Mouse (Mus musculus) regulatory T cell (primary cell): ENCODE data around the gene Adamts2.

ENCODE experiments used
- in situ Hi-C: fragments of 300-600 bp; cut with MboI, MseI; formaldehyde crosslinking; loops from one replicate; pipeline ENCODE4 v1.15.1; 2025; ENCODE audit warnings: high pct_unique_total_duplicates

Adamts2 gene

DNA sequence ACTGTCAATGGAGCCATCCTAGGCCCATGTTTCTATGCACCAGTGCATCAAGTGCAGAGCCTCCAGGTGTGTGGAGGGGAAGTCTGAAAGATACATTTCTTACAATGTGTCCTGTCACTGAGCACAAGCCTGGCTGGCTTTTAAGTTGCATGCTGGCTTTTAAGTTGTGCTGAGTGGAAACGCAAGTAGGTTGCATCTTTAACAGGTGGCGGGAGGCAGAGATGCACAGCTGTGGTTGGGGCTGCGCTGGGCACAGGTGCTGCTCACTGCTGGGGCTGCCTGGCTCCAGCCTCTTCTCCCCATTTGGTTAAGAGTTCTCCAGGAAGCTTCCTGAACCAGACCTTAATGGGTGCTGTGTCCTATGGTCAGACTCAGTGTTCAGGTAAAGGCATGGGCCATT, 21.9 kb downstream of the Adamts2 start:
- in situ Hi-C loops: no loop called here

DNA sequence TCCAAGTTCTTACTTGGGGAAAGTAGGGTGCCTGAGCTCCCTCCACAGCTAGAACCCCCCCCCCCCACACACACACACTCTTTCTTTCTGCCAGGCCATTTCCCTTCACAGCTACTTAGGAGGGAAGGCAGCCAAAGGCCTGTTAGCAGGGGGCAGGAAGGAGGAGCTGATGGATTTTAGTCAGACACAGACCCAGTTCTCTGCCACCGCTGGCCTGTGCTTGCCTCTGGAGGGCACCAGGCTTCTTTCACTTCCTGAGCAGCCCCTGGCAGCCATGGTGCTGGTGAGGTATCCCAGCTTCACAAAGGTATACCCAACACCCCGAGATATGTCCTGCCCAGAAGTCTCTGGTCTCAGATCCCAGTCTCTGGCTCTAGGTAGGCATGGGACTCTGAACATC, 22.4 kb downstream of the Adamts2 start:
- in situ Hi-C loops: no loop called here

DNA sequence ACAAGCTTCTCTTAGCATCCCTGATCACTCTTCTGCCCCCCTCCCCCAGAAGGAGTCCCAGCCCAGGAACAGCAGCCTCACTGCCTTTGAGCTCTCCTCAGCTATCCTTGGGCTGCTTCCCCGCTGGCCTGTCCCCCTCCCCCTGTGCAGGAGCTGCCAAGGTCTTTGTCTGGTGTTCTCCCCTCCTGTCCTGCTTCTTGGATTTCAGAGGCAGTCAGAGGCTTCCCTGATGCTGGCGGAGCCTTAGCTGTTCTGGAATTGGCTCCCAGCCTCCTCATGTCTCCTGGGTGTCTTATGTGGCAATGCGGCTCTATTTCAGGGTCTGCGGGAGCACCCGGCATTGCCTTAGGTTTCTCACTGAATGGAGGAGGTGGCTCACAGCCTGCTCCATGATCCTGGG, 22.8 kb downstream of the Adamts2 start:
- in situ Hi-C loops: no loop called here

DNA sequence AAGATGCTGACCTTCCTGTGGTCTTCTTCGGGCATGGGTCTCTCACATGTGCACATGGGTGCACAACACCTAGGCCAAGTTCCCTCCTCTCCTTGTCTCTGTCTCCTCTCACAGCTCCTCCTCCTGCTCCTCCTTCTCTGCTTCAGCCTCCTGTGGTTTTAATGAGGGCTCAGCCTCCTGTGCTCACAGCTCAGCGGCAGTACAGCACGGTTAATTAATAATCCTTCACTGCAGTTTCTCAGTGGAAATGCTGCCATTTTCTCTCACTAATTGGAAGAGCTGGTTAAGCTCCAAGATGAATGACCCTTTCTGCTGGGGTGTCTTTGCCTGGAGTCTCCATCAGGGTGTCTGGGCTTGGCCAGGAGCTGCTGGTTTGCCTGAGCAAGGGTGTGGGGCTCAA, 27.0 kb downstream of the Adamts2 start:
- in situ Hi-C loops: no loop called here

DNA sequence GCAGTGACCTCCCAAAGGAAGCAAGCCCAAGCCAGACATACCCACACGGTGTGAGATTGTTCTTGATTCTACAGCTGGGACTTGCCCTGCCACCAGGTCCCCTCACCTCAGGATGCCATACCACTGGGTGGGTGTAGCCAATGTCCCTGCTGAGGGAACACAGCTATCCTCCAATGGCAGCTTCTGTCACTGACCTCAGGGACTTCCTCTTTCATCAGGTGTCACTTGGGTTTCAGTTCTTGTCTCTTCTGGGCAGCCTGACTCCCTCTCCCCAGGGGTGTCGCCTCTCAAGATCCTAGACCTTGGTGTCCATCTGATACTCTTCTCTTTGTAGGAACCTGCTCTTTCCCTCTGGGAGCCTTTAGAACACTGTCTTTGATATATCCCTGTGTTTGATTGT, 28.6 kb downstream of the Adamts2 start:
- in situ Hi-C loops: no loop called here

DNA sequence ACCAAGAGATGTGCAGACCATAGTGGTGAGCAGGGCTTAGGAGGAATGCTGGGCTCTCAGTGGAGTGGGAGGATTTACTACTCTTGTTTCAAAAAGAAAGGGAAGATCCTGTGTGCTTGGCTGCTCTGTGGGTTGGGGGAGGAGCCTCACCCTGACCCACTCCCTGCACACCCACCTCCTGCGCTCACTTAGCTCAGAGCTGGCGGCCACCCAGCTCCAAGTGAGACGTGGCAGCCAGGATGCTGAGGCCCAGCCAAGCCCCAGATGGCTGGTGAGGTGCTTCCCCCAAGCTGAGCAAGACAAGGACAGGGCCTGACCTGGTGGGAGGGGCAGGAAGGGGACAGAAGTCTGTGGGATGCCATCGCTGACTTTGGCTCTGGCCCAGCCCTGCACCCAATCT, 30.4 kb downstream of the Adamts2 start:
- in situ Hi-C loops: no loop called here

DNA sequence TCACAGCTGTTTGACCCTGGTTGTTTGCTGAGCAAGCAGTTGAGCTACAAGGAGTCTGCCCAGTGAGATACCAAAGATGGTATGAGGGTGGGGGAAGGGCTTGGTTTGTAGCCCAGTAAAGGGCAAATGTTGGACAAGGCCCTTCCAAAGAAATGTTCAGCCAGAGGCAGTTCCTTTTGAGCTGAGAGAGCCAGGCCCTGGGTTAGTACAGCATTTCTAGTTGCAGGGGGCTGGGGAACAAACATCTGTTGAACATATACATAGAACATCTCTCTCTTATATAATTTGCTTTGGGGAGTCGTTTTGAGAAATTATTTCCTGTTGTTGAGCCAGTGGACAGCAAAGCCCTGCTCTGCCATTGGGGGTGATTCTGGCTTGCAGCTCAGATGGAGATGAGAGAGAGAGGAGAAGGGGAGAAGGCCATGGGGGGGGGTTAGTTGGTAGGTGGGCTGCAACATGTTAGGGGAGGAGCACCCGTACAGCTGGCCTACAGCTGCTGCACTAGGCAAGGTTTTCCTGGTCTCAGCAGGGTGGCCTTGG, 33.2 kb downstream of the Adamts2 start:
- in situ Hi-C loops: no loop called here

DNA sequence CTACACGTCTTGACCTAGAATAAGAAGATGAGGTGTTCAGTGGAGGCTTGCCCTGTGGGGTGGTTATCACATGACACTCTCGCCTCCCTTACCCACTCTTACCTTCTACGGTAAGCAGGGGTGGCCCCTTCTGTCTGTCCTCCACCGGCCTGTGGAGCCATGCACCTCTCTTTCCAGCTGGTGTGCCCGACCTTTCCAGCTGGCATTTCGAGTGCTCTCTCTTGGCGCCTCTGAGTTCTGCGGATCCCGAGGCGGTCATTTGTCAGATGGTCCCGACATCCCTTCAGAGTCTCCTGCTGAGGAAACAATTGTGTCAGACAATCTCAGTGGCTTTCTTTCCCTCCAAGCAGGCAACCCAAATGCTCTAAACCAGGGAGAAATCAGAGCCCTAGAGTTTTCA, 35.1 kb downstream of the Adamts2 start:
- in situ Hi-C loops: no loop called here

DNA sequence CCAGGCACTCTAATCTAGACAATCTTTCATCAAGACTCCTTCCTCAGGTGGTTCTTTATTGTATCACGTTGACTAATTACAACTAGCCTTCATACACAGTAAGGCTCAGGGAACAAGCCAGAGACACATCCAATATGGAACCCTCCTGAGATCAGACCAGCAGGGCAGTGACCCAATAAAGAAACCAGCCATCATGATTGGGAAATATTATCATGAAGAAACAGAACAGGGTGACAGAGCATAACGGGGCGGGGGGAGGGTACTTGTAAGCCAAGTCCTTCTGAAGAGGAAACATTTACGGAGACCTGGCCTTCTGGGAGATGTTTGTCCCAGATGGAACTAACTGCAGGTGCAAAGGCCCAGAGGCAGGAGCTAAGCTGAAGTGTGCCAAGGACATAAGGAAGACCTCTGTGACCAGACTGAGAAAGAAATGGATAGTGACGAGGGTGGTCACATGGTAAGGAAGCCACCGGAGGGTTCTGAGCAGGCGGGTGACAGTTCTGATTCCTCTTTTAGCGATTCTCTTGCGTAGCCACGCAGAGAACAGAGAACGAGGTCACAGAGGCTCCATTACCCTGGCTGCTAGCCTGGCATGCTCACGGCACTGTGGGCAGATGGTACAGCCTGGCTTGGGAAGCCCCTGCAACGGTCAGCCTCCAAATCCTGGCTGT, 36.4 kb downstream of the Adamts2 start:
- in situ Hi-C loops: no loop called here

DNA sequence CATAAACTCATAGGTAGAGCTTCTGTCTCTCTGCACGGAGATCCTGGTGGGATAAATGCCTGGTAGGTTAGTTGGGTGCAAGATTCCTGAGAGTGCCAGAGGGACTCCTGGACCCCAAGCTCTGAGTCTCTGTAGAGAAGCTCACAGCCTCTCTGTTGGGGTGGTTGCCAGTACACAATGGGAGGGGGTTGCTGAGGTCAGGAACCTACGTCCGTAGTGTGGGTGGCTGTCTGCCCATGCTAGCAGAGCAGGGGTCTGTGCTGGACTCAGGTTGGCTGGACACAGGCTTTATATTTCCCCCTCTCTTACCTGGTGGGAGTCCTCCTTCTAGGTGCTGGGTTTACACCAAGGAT, 37.0 kb downstream of the Adamts2 start:
- in situ Hi-C loops: no loop called here

DNA sequence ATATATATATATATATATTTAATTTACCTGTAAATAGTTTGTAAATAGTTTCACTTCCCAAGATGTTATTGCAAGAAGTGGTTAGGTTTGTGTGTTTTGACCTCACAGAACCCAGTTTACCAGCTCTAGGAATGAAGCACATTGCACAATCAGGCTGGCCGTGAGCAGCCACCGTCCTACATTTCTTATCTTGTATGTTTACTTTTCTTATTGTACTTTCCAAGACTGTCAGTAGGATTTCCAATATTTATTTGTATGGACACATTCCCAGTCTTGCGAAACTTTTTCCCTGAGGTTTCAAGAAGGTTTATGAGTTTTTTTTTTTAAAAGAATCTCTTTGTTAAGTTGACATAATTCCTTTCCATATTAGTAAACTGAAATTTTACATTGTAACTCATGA, 40.7 kb downstream of the Adamts2 start:
- in situ Hi-C loops: no loop called here

DNA sequence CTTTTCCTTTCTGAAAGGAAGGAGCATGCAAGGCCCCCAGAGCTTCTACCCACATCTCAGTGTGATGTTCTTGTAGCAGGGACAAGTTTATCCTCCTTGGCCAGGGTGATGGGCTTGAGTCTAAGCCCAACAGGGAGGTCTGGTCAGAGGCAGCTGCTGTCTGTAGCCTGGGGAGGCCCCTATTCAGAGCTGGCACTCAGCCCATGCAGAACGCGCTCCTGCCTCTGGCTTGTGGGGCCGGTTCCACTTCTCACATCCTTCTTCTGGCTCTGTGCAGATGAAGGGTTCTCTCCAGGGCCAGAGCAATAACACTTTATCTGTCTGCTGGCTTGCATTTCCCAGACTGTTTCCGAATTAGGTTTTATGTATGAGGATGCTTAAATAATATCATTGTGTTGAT, 44.3 kb downstream of the Adamts2 start:
- in situ Hi-C loops: no loop called here

DNA sequence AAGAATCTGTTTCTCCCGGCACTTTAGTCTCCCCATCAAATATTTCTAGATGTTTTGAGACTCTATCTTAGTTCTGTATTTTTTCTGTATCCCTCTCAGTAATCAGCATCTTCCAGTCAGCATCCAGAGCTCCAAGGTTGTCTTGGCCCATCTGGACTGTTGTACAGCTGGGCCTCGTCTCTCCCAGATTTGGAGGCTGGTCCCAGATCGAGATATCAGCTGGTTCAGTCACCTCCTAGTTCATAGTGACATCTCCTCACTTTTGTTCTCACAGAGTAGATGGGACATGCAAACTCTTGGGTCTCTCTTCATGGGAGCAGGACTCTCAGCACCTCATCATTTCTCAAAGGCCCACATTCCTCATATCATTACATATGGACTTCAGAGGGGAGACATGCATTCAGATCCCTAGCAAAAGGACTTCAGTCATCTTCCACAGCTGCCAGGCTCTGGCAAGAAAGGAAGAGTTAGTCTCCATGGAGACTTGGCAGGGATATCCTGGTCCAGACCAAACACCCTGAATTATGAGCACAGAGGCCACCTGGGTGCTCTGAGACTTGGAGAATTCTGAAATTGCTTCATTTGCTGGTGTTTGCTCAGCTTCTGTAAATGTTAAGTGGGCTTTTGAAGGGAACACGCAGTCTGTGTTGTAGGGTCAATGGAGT, 46.4 kb downstream of the Adamts2 start:
- in situ Hi-C loops: no loop called here

DNA sequence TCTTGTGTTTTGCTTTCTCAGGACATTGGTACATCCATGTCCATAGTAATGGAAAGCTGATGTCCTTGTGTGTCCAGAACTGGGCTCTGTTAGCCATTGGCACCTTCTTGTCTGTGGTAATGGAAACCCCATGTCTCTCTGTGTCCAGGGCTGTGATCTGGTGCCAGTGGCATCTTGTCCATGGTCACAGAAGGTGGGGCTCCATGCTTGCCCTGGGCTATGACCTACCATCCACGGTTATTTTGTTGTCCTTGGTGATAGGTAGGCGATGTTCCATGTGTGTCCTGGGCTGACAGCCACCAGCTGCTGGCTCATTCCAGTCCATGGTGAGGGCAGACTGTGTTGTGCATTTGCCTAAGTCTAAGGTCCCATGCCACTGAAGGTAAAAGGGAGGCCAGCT, 48.2 kb downstream of the Adamts2 start:
- in situ Hi-C loops: no loop called here

DNA sequence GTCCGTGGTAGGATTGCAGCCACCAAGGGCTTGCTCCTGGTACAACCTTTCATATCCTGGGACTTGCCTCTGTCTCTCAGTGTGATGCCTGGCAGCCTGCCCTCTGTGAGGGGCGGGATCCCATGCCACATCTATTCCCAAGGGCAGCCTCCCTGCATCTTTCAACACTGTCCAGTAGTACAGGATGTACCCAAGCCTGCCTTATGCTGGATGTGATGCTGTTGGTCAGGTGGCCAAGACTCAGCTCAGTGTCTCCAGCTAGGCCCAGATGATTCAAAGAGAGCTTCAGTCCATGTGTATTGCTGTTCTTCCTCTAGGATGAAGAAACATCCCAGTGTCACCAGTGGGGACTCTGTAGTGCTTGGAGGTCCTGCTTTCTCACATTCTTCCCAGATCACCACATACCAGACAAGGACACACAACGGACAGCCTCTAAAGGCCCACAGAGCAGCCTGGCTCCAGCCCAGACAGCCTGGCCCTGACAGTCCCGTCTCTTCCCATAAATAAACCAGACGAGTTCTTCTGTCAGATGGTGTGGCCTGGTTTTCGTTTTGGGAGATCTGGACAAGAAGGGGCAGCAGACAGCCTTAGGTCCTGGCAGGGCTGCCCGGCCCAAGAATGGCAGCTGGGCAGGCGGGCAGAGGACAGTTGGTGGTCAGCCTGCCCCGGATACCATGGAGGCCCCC, 52.0 kb downstream of the Adamts2 start:
- in situ Hi-C loops: no loop called here

DNA sequence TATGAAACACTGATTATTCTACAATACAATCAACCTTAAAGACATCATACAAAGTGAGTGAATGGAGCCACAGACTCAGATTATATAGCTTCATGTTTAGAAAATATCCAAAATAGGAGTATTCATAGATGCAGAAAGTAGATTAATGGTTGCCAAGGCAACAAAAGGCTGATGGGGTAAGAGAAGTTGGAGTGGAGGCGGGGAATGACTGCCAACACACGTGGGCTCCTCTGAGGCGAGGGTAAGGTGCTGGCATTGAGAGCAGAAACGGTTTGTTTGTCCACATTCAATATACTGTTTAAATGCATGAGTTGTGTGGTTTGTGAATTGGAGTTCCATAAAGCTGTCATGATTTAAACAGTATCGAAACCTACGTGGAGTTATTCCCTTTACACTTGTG, 56.9 kb downstream of the Adamts2 start:
- in situ Hi-C loops: no loop called here

DNA sequence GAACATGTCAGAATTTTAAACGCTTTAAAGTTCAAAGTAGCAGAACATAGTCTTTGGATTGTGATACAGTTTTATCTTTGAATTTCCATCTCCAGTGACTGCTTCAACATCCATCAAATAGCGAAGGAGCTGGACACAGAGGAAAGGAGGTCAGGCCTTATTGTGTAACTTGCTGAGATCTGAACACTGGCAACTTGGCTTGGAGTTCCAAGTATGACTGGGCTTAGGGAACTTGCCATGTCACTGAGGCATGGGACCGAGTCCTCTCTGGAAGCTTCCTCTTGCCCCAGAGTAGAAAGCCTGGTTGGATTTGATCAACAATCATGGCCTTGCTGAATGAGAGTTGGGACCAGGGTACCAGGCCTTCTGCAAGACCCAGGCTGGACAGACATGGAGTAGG, 60.3 kb downstream of the Adamts2 start:
- in situ Hi-C loops: no loop called here

DNA sequence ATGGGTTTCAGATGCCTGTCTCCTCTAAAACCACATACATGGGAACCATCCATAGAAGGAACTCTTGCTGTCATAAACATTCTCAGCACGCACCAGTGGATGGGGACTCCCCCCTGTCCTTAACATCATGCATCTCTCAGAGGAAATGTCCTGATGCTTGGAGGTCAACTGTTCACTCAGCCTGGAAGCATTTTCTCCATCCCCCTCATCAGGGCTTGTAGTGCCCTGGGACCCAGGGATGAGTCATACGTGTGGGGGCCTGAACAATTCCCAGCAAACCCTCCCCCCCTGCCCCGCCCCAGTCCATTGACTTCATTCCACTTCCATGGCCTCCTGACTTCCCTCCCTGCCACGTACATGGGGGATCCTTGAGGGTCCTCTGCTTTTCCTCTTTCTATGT, 62.9 kb downstream of the Adamts2 start:
- in situ Hi-C loops: no loop called here

DNA sequence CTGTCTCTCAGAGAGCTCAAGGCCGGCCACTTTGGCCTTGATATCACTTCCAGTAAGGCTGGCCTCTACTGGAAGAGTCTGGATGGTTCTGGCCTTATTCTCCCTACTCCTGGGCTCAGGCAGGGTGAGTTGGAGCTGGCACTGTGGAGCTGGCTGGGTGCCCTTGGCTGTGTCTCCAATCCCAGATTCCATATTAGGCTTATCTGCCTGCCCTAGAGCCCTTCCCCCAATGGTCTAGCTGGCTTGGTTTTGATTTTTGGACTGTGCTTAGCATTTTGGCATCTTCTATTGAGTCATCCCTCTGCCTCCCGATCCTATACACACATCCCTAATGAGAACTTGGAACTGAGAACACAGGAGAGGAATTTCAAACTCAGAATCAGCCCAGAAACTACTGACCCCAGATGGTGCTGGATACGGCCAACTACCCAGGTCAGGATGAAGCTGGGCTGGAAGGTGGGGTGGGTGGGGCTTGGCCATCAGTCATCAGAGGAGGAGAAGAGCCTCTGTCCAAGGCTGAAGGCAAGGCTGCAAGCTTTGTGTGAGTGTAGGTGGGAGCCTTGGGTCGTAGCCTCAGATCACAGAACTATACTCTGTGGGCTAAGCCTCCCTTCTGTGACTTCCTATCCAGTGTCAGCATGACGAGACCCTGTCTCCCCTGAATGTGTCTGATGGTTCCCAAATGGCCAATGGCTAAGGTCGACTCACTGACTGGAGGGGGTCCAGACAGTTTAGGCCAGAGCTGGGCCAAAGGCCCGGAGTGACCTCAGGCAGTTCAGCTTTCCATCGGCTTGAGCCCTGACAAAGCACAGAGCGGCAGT, 67.9 kb downstream of the Adamts2 start:
- in situ Hi-C loops: no loop called here

DNA sequence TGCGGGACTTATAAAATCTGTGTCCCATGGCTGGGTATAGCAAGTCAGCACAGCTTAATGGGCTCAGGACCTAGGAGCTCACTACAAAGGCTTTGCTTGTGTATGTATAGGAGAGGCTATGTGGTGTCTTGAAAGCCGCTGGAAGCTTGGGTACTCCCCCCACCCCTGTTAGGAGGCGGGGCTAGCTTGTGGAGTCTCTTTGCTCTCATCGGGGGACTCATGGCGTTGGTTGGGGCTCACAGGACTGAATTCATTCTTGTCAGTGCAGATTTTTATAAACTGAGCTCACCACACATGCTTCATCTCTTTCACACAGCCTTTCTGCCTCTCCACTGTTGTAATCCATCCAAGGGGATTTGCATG, 68.5 kb downstream of the Adamts2 start:
- in situ Hi-C loops: no loop called here

DNA sequence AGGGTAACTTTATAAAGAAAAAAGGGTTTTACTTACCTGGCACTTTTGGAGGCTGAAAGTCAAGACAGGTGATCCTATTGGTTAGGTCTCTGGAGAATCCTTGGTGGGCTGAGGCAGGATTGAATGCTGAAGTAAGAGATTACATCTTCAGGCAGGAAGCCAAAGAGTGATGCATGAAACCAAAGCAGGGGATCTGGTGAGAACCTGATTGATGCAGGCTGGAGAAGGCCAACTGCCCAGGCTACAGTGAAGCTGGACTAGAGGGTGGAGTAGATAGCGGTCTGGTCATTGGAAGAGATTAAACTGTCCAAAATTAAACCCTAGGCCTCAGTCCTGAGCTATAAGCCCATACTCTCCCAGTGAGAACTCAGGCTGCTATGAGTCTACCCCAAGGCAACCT, 69.0 kb downstream of the Adamts2 start:
- in situ Hi-C loops: no loop called here

DNA sequence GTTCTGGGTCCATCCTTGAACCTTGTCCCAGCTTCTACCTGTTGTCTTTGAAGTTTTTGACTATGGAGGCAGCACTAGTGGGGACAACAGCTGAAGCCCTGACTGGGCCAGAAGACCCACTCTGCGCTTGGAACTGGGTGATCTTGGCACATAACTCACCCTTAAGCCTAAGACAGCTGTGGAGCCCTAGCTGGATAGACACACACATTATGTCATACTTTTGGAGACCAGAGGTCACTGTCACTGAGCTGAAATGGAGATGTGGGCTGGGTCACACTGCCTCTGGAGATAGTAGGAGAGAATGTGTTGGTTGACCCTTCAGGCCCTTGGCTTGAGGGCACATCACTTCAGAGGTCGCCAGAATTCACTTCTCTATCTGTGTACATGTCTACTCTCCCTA, 69.5 kb downstream of the Adamts2 start:
- in situ Hi-C loops: no loop called here
